Mouse (Mus musculus): ENCODE measurements around the gene Pyroxd2.
"Not testable (repeated sequence)": the region's sequence is repeated elsewhere in the genome, so short reads cannot be mapped to it uniquely, and the experiment has no call there.

The Pyroxd2 gene

GRCm38 (mm10) chr19:42752363-42752931 is at the start of gene Pyroxd2:
Gene Pyroxd2 (minus strand): TSS chr19:42752775.
- peak; percentile 66 for DNase-seq (ENCODE audit: low spot score)

GRCm38 (mm10) chr19:42797866-42798265 is 45.3 kb upstream of the Pyroxd2 start:
- no peak for DNase-seq (ENCODE audit: low spot score)

GRCm38 (mm10) chr19:42795801-42796200 is 43.2 kb upstream of the Pyroxd2 start:
- no peak for DNase-seq (ENCODE audit: low spot score)

- peak; percentile 91 for DNase-seq (ENCODE audit: low spot score)
Observed at GRCm38 (mm10) chr19:42794914-42795613, 42.5 kb upstream of the Pyroxd2 start.

- no peak for DNase-seq (ENCODE audit: low spot score)
Observed at GRCm38 (mm10) chr19:42788311-42788710, 35.7 kb upstream of the Pyroxd2 start.

- DNase-seq (ENCODE audit: low spot score) = no peak
Observed at GRCm38 (mm10) chr19:42785562-42786220, 33.1 kb upstream of the Pyroxd2 start.

GRCm38 (mm10) chr19:42785129-42785528 is 32.6 kb upstream of the Pyroxd2 start:
- no peak for DNase-seq (ENCODE audit: low spot score)

GRCm38 (mm10) chr19:42780156-42780538 is 27.6 kb upstream of the Pyroxd2 start:
- DNase-seq (ENCODE audit: low spot score) = not testable (repeated sequence)

GRCm38 (mm10) chr19:42779531-42780155 is 27.1 kb upstream of the Pyroxd2 start, which contains the start of gene Hps1:
Gene Hps1 (minus strand): TSS chr19:42779978.
- peak; percentile 91 for DNase-seq (ENCODE audit: low spot score)

- DNase-seq (ENCODE audit: low spot score) = peak; percentile 45
Observed at GRCm38 (mm10) chr19:42777801-42778200, 25.2 kb upstream of the Pyroxd2 start.

GRCm38 (mm10) chr19:42776813-42777212 is 24.2 kb upstream of the Pyroxd2 start:
- DNase-seq (ENCODE audit: low spot score) = no peak

- no peak for DNase-seq (ENCODE audit: low spot score)
Observed at GRCm38 (mm10) chr19:42770141-42770872, 17.7 kb upstream of the Pyroxd2 start.

GRCm38 (mm10) chr19:42769648-42770047 is 17.1 kb upstream of the Pyroxd2 start:
- no peak for DNase-seq (ENCODE audit: low spot score)

GRCm38 (mm10) chr19:42767361-42767760 is 14.8 kb upstream of the Pyroxd2 start:
- no peak for DNase-seq (ENCODE audit: low spot score)

GRCm38 (mm10) chr19:42764398-42764797 is 11.8 kb upstream of the Pyroxd2 start:
- no peak for DNase-seq (ENCODE audit: low spot score)

- no peak for DNase-seq (ENCODE audit: low spot score)
Observed at GRCm38 (mm10) chr19:42756671-42757070, 4.1 kb upstream of the Pyroxd2 start.

GRCm38 (mm10) chr19:42755148-42755870 is 2.7 kb upstream of the Pyroxd2 start:
- DNase-seq (ENCODE audit: low spot score) = no peak

GRCm38 (mm10) chr19:42753141-42753917 is 754 bp upstream of the Pyroxd2 start:
- DNase-seq (ENCODE audit: low spot score) = peak; percentile 65

GRCm38 (mm10) chr19:42750196-42750595 is 2.4 kb downstream of the Pyroxd2 start:
- no peak for DNase-seq (ENCODE audit: low spot score)

- DNase-seq (ENCODE audit: low spot score) = no peak
Observed at GRCm38 (mm10) chr19:42746702-42747101, 5.9 kb downstream of the Pyroxd2 start.

GRCm38 (mm10) chr19:42745869-42746224 is 6.7 kb downstream of the Pyroxd2 start:
- DNase-seq (ENCODE audit: low spot score) = no peak
